Mouse (Mus musculus): ENCODE results near the gene Afg3l1.

DNA sequence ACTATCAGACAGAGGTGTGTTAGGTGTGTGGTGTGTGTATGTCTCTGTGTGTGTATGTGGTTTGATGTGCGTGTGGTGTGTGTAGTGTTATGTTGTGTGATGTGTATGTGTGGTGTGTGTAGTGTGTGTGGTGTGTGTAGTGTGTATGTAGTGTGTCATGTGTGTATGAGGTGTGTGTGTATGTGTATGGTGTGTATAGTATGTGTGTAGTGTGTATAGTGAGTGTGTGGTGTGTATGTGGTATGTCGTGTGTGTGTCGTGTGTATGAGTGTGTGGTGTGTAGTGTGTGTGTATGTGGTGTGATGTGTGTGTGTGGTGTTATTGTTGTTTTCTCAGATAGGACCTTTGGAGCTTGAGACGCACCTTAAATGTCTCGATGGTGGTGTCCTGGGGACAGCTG lies 35.4 kb upstream of the Afg3l1 start:
- TF ChIP-seq CTCF (IDR thresholded peaks at IDR 0.05; ENCODE audit: control insufficient read depth, insufficient read depth, low read length) (no peak), POLR2A (IDR thresholded peaks at IDR 0.05; ENCODE audit: borderline replicate concordance, control insufficient read depth, low read depth, low read length) (no peak)

Data from bone marrow, adult 2 months (tissue).